ENCODE assay signal across 8 mouse cellular contexts in genomic region chr11:36108970-36109731, GRCm38 (mm10).
DNase-seq lines count a peak whose midpoint lies in the region; ATAC-seq lines count a peak whose summit lies in the region.
"Had no signal": no experiment of that assay in that cellular context is flagged by ENCODE, and none has a peak within 500 bp of the region (broad histone marks: within the 10 kb centered on the region; RNA-seq: fewer than 3 reads in every experiment).

No protein-coding gene starts in this region.

- H3K36me3 ChIP-seq in hindbrain, embryonic 15.5 days = no peaks in the 10 kb centered on the region
- no peaks in the 10 kb centered on the region for H3K36me3 ChIP-seq in midbrain, embryonic 11.5 days (ENCODE audit: control insufficient read depth, insufficient read depth, low read length)
- H3K36me3 ChIP-seq: lung, embryonic 15.5 days had no signal

- no peaks in the 10 kb centered on the region for H3K27me3 ChIP-seq in hindbrain, embryonic 15.5 days
- H3K27me3 ChIP-seq in midbrain, embryonic 11.5 days (ENCODE audit: control insufficient read depth, insufficient read depth, low read length) = no peaks in the 10 kb centered on the region
- H3K27me3 ChIP-seq: lung, embryonic 15.5 days had no signal

- no peak overlapping the region for H3K4me2 ChIP-seq in hindbrain, embryonic 15.5 days
- H3K4me2 ChIP-seq in midbrain, embryonic 11.5 days = no peak overlapping the region
- H3K4me2 ChIP-seq: lung, embryonic 15.5 days had no signal

- H3K9me3 ChIP-seq in hindbrain, embryonic 15.5 days = no peaks in the 10 kb centered on the region
- no peaks in the 10 kb centered on the region for H3K9me3 ChIP-seq in midbrain, embryonic 11.5 days (ENCODE audit: control insufficient read depth, low read length)
- H3K9me3 ChIP-seq: lung, embryonic 15.5 days had no signal

- peaks cover 44% of the 10 kb centered on the region for H3K4me1 ChIP-seq in hindbrain, embryonic 15.5 days (replicated peaks)
- H3K4me1 ChIP-seq in midbrain, embryonic 11.5 days (ENCODE audit: control insufficient read depth, insufficient read depth, low read length) = peaks cover 30% of the 10 kb centered on the region
- H3K4me1 ChIP-seq: lung, embryonic 15.5 days had no signal

- peak; percentile 73 for ATAC-seq in hindbrain, embryonic 15.5 days (ENCODE audit: low FRiP score, low read depth)
- ATAC-seq in midbrain, embryonic 11.5 days (ENCODE audit: low FRiP score) = peak; percentile 81
- no peak for ATAC-seq in erythroid progenitor cell, adult 5-6 weeks (replicated peaks; ENCODE audit: low FRiP score, poor library complexity, severe bottlenecking)

- H3K4me3 ChIP-seq in hindbrain, embryonic 15.5 days = no peak overlapping the region
- no peak overlapping the region for H3K4me3 ChIP-seq in midbrain, embryonic 11.5 days (ENCODE audit: low read depth, low read length)
- H3K4me3 ChIP-seq: lung, embryonic 15.5 days had no signal

- peak; percentile 73 for DNase-seq in brain, adult 2 months (ENCODE audit: low read depth, low spot score)
- peak; percentile 31 for DNase-seq in embryo, embryonic 9.5 days (ENCODE audit: extremely low spot score)
- DNase-seq in midbrain, embryonic 11.5 days (ENCODE audit: low spot score, missing footprints) = peak; percentile 94
- DNase-seq in thymus, postnatal 36 days = no peak
- DNase-seq in heart, adult 9 months (ENCODE audit: low spot score in 2 of 2) = no peak

- H3K27ac ChIP-seq in hindbrain, embryonic 15.5 days (replicated peaks) = peak overlapping the region; percentile 36
- H3K27ac ChIP-seq in midbrain, embryonic 11.5 days (ENCODE audit: low read depth, low read length) = peak overlapping the region; percentile 58
- H3K27ac ChIP-seq: lung, embryonic 15.5 days had no signal

- 18% methylated on average over 12 of the region's 12 CpGs for WGBS in hindbrain, embryonic 15.5 days
- WGBS in midbrain, embryonic 11.5 days = 21% methylated on average over 12 of the region's 12 CpGs

- H3K9ac ChIP-seq in hindbrain, embryonic 15.5 days = no peak overlapping the region
- no peak overlapping the region for H3K9ac ChIP-seq in midbrain, embryonic 11.5 days (ENCODE audit: low read length)
- H3K9ac ChIP-seq: lung, embryonic 15.5 days had no signal

Comparison
In these comparisons a context has a peak if more than half of its experiments do, and no peak if none do; other contexts are left out.
1. DNase-seq: peak in brain, adult 2 months (single experiment), embryo, embryonic 9.5 days (single experiment) and midbrain, embryonic 11.5 days (single experiment); none in thymus, postnatal 36 days (0 of 2) and heart, adult 9 months (0 of 2).